Mouse (Mus musculus): ENCODE results near the gene Acot11.

DNA sequence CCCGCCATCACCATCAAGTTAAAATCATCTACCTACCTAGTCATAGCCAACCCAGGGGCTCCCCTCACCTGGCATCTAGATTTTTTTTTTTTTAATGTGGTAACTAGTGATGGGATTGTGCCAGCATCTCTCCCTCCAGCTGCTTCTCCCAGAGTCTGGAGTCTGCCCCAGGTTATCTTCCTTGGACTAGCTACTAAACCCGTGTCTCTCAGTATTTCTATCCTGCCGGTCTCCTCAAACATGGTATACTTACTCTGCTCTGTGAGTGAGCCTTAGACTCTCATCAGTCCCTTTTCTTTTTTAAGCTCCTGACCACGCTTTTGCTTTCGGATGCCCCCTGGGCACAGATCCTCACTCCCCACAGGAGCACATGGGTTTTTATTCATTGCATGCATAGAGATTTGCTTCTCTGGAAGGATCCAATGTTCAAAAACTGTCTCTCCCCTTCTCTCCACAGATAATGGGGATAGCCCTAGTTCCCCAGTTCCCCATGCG is 35.9 kb upstream of the Acot11 start:
- no peak for TF ChIP-seq FLI1 (IDR thresholded peaks at IDR 0.05; ENCODE audit: low read length)
- TF ChIP-seq GATA1 (IDR thresholded peaks at IDR 0.05; ENCODE audit: borderline replicate concordance, low read length) = no peak

All from megakaryocyte, embryonic 14.5 days (primary cell).